Mouse (Mus musculus): ENCODE results near the gene Col5a3. TPM values are rescaled to one million over a fixed set of nuclear protein-coding genes. Genes with fewer than 3 reads are reported as not detected.

Gene Col5a3
- polyA plus RNA-seq, 1 experiment from 2014 or later, result 0.22 TPM

- ATAC-seq (ENCODE audit: insufficient read depth) (no peak), DNase-seq (peak; percentile 58)
- Histone ChIP-seq H3K9ac (no peak overlapping the region), H3K36me3 (ENCODE audit: insufficient read depth) (no peaks in the 10 kb centered on the region), H3K4me2 (no peak overlapping the region), H3K4me1 (ENCODE audit: insufficient read depth) (no peaks in the 10 kb centered on the region), H3K27ac (ENCODE audit: low read depth) (no peak overlapping the region), H3K9me3 (ENCODE audit: low read depth, low read length) (no peaks in the 10 kb centered on the region), H3K4me3 (ENCODE audit: low read depth, low read length) (no peak overlapping the region), H3K27me3 (ENCODE audit: insufficient read depth, low read length) (peaks cover 7% of the 10 kb centered on the region; the same call in 1 of the 2 replicates)
- 42% methylated on average over 8 of the region's 8 CpGs for WGBS
- peak; percentile 60 for TF ChIP-seq CTCF (IDR thresholded peaks at IDR 0.05; ENCODE audit: low read depth)
Measured at GRCm38 (mm10) chr9:20738251-20738999, 76.4 kb downstream of the Col5a3 start.

GRCm38 (mm10) chr9:20737227-20737626, 77.6 kb downstream of the Col5a3 start:
- TF ChIP-seq CTCF (IDR thresholded peaks at IDR 0.05; ENCODE audit: low read depth), result no peak
- WGBS, result 87% methylated on average over 2 of the region's 2 CpGs
- no peaks in the 10 kb centered on the region for H3K36me3 ChIP-seq (ENCODE audit: insufficient read depth)

GRCm38 (mm10) chr9:20734692-20735091, 80.2 kb downstream of the Col5a3 start:
- Histone ChIP-seq H3K4me3 (ENCODE audit: low read depth, low read length) (no peak overlapping the region), H3K27me3 (ENCODE audit: insufficient read depth, low read length) (peaks cover 3% of the 10 kb centered on the region; the same call in 1 of the 2 replicates), H3K9me3 (ENCODE audit: low read depth, low read length) (no peaks in the 10 kb centered on the region), H3K4me2 (no peak overlapping the region), H3K4me1 (ENCODE audit: insufficient read depth) (no peaks in the 10 kb centered on the region), H3K9ac (no peak overlapping the region), H3K36me3 (ENCODE audit: insufficient read depth) (no peaks in the 10 kb centered on the region), H3K27ac (ENCODE audit: low read depth) (no peak overlapping the region)
- TF ChIP-seq CTCF (IDR thresholded peaks at IDR 0.05; ENCODE audit: low read depth), result no peak
- WGBS, result 64% methylated on average over 3 of the region's 3 CpGs
- DNase-seq (no peak), ATAC-seq (ENCODE audit: insufficient read depth) (no peak)

More at GRCm38 (mm10) chr9:20737227-20737626, 77.6 kb downstream of the Col5a3 start:
- no peak for DNase-seq
- H3K9me3 ChIP-seq (ENCODE audit: low read depth, low read length), result no peaks in the 10 kb centered on the region
- no peak overlapping the region for H3K4me2 ChIP-seq
- H3K27me3 ChIP-seq (ENCODE audit: insufficient read depth, low read length), result peaks cover 5% of the 10 kb centered on the region; the same call in 1 of the 2 replicates
- H3K9ac ChIP-seq, result no peak overlapping the region
- no peaks in the 10 kb centered on the region for H3K4me1 ChIP-seq (ENCODE audit: insufficient read depth)
- H3K4me3 ChIP-seq (ENCODE audit: low read depth, low read length), result no peak overlapping the region
- H3K27ac ChIP-seq (ENCODE audit: low read depth), result no peak overlapping the region
- no peak for ATAC-seq (ENCODE audit: insufficient read depth)

- ATAC-seq (ENCODE audit: insufficient read depth), result no peak
- H3K27ac ChIP-seq (ENCODE audit: low read depth), result no peak overlapping the region
- no peak for TF ChIP-seq CTCF (IDR thresholded peaks at IDR 0.05; ENCODE audit: low read depth)
- no peak overlapping the region for H3K9ac ChIP-seq
- H3K36me3 ChIP-seq (ENCODE audit: insufficient read depth), result no peaks in the 10 kb centered on the region
- DNase-seq, result no peak
- H3K4me3 ChIP-seq (ENCODE audit: low read depth, low read length), result no peak overlapping the region
- no peaks in the 10 kb centered on the region for H3K9me3 ChIP-seq (ENCODE audit: low read depth, low read length)
- H3K27me3 ChIP-seq (ENCODE audit: insufficient read depth, low read length), result peaks cover 21% of the 10 kb centered on the region
- H3K4me1 ChIP-seq (ENCODE audit: insufficient read depth), result 0 out of 2 replicates have a peak, but pooled peaks cover 3% of the 10 kb centered on the region
- H3K4me2 ChIP-seq, result no peak overlapping the region
- WGBS, result 51% methylated on average over 4 of the region's 4 CpGs
Measured at GRCm38 (mm10) chr9:20731797-20732196, 83.1 kb downstream of the Col5a3 start.

GRCm38 (mm10) chr9:20729451-20729850, 85.4 kb downstream of the Col5a3 start:
- H3K4me3 ChIP-seq (ENCODE audit: low read depth, low read length), result no peak overlapping the region
- H3K4me1 ChIP-seq (ENCODE audit: insufficient read depth), result 0 out of 2 replicates have a peak, but pooled peaks cover 3% of the 10 kb centered on the region
- ATAC-seq (ENCODE audit: insufficient read depth) (no peak), DNase-seq (peak; percentile 81)
- WGBS, result 32% methylated on average over 6 of the region's 6 CpGs
- H3K27ac ChIP-seq (ENCODE audit: low read depth), result no peak overlapping the region
- TF ChIP-seq CTCF (IDR thresholded peaks at IDR 0.05; ENCODE audit: low read depth), result no peak
- no peaks in the 10 kb centered on the region for H3K9me3 ChIP-seq (ENCODE audit: low read depth, low read length)
- no peak overlapping the region for H3K9ac ChIP-seq
- peaks cover 45% of the 10 kb centered on the region for H3K27me3 ChIP-seq (ENCODE audit: insufficient read depth, low read length)
- H3K36me3 ChIP-seq (ENCODE audit: insufficient read depth), result no peaks in the 10 kb centered on the region
- no peak overlapping the region for H3K4me2 ChIP-seq

- H3K9ac ChIP-seq, result peak overlapping the region; percentile 42; the same call in 1 of the 2 replicates
- DNase-seq, result peak; percentile 75
- H3K36me3 ChIP-seq (ENCODE audit: insufficient read depth), result no peaks in the 10 kb centered on the region
- H3K4me3 ChIP-seq (ENCODE audit: low read depth, low read length), result peak overlapping the region; percentile 47
- 0 out of 2 replicates have a peak, but pooled peaks cover 3% of the 10 kb centered on the region for H3K4me1 ChIP-seq (ENCODE audit: insufficient read depth)
- peak overlapping the region; percentile 86 for H3K4me2 ChIP-seq
- TF ChIP-seq CTCF (IDR thresholded peaks at IDR 0.05; ENCODE audit: low read depth), result peak; percentile 16; the same call in 1 of the 2 replicates
- no peak overlapping the region for H3K27ac ChIP-seq (ENCODE audit: low read depth)
- ATAC-seq (ENCODE audit: insufficient read depth), result peak; percentile 72; the same call in 1 of the 2 replicates
- H3K27me3 ChIP-seq (ENCODE audit: insufficient read depth, low read length), result peaks cover 46% of the 10 kb centered on the region
- H3K9me3 ChIP-seq (ENCODE audit: low read depth, low read length), result no peaks in the 10 kb centered on the region
- 0% methylated on average over 39 of the region's 46 CpGs for WGBS
Measured at GRCm38 (mm10) chr9:20727601-20728113, 87.2 kb downstream of the Col5a3 start.

All from lung, embryonic 14.5 days (tissue).